Mouse (Mus musculus) c-Kit-negative CD71-positive TER-119-positive erythroid progenitor cells, embryonic 14.5 days (primary cell): ENCODE data around the gene Hist1h3f.

Source experiments
- DNase-seq: peaks from one replicate; pipeline ENCODE4 v3.0.0-alpha.2; 2013; ENCODE audit warnings: low read depth, low spot score

Gene Hist1h3f

DNA sequence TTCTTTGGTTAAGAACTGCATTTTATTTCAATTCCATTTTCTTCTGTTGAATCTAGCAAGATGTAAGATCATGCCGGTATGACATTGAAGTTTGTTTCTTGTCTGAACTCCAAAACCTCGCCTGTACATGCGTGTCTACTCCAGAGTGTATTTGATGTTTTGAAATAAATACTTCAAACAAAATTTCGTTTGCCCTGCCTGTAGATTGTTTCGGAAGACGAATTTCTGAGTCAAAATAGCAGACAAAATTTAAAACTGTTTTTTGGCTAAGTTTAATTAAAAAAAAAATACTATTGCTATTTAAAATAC, 25.6 kb upstream of the Hist1h3f start:
- no peak for DNase-seq

DNA sequence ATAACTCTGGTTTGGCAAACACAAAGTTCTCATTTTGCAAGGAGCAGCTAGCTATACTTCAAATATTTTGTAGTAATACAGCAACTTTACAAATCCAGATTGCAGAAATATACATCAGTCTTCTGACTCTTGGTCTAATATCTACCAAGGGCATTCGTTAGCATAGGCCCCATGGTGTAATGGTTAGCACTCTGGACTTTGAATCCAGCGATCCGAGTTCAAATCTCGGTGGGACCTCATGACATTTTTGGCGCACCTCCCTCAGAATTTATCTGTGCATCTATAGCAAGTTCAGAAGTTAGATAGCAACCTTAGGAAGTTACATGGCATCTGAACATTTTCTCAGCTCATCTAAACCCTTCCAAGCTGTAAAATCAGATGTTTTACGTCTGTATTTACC, 25.0 kb upstream of the Hist1h3f start:
- DNase-seq: peak; percentile 82

DNA sequence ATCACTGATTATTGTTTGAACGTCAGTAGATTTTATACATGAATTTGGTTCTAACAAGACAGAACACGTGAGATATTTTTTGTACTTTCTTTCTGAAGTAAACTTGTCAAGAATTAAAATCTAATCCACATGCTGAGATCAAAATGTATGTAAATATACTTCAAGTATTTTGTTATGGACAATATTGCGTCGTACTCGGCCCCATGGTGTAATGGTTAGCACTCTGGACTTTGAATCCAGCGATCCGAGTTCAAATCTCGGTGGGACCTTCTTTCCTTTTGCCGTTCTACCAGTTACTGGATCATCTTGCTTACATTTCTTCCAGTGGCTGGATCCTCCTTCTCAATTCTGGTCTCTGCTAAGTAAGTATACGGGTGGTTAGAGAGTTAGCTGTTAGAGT, 24.4 kb upstream of the Hist1h3f start:
- DNase-seq: peak; percentile 75

DNA sequence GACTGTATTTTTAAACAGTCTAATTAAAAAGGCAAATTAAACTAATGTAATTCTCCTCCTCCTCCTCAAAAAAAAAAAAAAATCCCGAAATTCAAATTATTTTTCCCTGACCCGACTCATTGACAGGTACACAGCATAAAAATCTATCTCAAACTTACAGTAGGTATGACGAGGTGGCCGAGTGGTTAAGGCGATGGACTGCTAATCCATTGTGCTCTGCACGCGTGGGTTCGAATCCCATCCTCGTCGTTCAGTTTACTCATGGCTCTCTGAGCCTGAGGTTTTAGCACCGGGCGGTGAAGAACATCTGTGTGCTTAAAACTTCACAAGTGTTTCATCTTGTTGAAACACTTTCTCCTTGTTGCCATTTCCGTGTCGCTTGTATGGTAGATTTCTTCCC, 22.1 kb upstream of the Hist1h3f start:
- peak; percentile 65 for DNase-seq

DNA sequence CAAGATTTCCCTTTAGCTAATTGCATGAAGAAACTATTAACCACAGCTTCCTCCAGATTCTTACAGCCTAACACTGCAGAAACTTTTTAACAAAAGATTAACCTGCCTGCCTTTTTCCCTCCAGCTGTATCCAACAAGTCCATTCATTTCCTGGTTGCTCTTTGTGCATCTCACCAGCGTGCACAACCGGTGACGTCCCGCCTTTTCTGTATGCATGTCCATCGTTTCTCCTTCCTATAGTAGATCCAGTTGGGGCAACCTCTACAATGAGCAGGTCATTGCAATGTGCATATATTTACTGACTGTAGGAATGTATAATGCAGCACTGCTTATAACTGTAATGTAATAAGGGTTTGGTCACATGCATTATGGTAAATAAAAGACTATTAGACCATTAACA, 19.9 kb upstream of the Hist1h3f start:
- no peak for DNase-seq

DNA sequence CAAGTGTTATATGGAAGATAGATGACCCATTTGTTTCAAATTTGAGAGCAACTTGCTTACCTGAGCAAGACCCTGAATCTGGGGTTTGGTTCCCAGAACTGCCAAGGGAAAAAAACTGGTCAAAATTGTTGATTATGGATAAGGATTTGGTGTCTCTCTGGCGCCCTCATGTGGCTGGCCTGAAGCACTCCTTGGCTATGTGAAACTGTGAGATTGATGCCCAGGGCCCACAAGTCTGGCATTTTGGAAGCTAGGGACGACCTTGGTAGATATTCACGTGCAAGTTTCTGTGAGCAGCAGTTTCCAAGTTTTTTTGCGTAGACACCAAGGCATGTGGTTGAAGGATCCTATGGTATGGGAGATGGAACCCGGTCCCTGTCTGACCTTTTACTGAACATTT, 19.2 kb upstream of the Hist1h3f start:
- peak; percentile 81 for DNase-seq

DNA sequence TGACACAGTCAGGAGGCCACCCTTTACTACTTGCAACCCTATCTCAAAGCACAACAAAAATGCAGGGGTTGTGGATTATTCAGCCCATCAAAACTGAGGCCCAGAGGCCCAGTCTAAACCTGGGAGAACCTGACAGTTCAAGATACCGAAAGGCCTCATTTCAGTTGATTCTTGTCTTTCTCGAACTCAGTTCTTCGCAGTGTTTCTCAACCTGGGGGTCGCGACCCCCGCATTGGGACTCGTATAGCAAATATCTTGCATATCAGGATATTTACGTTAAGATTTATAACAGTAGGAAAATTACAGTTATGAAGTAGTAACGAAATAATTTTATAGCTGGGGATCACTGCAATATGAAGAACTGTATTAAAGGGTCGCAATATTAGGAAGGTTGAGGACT, 18.0 kb upstream of the Hist1h3f start:
- no peak for DNase-seq

DNA sequence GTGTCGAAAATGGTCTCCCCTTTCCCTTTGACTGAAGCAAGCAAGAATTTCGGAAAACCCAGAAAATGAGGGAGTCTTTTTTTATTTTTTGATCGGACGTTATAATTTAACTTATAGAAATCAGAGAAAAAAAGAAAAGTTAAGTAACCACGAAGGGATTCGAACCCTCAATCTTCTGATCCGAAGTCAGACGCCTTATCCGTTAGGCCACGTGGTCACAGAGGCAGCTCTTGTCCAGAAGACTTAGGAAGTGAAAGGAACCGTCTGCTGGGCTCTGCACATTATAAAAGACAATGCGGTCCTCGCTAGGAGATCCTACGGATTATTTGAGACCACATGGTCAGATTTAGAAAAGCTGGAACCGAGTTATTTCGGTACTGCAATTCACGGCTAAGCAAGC, 17.5 kb upstream of the Hist1h3f start:
- DNase-seq: peak; percentile 81

DNA sequence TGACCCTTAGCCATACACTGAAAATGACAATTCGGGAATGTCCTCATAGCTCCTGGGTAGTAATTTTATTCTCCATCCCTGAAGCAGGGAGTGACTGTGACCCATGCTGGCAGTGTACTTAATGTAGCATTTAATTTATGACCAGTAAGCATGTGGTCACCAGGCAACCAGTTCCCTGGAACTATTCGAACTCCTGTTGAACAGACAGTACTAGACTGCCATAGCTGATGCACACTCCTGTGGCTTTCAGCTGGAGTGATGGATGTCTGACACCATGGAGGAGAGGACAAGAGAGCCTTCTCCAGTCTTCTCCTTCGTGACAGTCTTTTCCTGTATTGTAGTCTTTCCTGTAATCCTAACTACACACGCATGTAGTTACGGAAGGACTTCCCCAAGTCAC, 14.8 kb upstream of the Hist1h3f start:
- DNase-seq: no peak

DNA sequence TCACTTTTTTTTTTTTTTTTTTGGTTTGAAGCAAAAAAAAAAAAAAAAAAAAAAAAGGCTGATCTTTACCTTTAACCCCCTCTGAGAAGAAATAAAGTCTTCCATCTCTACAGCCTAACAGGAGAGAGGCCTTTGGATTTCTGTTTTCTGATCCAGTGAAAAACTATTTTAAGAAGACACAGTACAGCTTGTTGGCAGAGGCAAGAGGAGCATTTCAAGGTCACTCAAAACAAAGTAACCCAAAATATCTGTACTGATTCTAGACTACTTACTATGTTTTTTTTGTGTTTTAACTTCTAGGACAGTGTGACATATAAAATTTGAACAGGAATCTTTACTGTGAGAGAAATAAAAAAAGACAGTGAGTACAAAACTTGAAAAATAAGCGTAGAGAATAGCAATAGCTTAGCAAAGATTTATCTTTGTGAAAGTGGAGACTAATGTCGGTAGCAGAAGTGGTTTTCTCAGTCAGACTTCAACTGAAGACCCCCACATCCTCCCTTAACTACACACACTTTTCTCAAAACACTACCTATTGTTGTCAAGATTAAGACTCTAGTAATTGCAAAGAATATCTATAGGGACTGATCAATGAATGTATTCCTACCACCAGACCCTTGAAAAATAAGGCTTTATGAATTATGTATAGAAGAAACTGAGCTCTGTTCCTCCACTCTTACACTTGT, 14.2 kb upstream of the Hist1h3f start:
- no peak for DNase-seq

DNA sequence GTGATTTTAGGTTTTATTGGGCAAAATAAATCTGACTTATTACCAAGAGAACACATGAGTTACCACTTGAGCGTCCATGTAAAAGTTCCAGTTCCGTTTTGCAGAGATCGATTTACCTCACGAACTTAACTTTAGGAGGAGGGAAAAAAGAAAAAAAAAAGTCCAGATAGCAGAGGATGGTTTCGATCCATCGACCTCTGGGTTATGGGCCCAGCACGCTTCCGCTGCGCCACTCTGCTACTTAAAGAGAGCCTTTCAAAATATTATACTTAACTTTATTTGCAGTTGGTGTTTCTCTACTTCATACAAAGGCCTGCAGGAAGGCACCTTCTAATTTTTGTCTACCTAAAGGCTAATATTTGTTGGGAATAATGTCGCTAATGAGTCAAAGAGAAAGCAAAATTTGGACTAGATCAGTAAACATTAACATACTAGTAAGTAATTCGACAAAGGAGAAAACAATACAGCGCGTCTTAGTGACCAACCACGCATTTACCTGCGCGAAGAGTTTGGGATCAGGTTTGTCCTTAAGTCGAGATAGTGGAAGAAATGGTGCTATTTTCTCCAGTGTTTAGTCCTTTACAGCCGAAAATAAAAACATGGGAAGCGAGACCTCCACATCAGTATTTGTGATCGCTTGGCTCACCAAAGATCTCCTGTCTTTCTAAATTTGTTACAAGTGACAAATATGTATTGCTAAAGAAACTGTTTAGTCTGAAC, 13.5 kb upstream of the Hist1h3f start:
- DNase-seq: peak; percentile 70

DNA sequence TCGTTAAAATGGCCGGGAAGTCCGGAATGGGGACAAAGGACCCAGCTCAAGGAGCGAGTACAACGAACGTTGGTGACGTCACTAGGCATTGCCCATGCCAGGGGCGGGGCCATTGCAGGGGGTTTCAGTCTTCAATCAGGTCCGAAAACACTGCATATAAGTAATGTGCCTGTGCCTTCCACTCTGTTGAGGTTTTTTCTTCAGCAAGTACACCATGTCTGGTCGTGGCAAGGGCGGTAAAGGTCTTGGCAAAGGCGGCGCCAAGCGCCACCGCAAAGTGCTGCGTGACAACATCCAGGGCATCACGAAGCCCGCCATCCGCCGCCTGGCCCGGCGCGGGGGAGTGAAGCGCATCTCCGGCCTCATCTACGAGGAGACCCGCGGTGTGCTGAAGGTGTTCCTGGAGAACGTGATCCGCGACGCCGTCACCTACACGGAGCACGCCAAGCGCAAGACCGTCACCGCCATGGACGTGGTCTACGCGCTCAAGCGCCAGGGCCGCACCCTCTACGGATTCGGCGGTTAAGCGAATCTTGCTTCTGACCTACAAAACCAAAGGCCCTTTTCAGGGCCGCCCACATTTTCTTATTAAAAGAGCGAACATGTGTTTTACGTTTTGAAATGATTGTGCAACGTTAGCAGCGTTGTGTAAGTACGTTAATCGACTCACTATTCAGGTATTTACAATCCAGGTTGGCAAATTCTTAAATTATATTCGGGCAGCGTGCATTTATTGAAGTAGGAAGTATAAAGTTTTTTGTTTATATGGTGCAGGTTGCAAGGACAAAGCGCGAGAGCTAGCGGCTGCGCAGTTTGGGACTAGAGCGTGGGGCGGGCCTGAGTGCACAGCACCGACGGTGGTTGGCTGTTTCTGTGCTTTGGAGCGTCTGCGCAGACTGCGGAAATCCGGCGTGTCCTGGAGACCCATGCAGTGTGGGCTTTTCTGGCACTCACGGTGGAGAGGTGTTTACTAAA, 12.7 kb upstream of the Hist1h3f start, which contains the start of gene Hist1h4h:
Gene Hist1h4h (plus strand): TSS at position 150 of the 975 bp plus-strand sequence.
- DNase-seq: peak; percentile 94

DNA sequence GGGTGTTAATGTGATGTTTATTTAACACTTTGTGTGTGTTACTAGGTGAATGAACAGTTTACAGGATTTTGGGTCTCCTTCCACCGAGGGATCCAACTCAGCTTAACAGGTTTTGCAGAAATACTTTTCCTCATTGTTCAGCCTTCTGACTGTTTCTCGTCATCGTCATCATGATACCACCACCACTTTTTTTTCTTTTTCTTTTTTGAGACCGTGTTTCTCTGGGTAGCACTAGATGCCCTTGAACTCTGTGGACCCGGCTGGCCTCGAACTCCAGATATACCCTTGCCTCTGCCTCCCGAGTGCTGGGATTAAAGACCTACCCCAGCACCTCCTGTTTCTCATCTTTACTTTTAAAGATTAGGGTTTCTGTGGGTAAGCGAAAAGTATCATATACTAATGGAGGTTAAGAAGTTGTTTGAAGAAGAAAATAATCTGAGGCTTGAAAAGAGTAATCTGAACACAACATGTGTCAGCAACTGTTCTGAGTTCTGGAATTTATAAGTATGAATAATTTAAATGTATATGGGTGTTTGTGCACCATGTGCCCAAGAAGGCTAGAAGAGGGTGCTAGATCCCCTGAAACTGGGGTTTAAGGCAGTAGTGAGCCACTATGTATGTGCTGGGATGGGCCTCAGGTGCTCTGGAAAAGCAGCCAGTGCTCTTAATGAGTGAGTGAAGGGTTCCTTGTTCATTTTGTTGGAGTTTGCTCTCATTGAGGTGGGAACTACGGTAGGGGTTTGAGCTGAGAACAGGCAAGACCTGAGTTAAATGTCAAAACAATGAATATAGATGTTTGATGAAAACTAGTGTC, 11.4 kb upstream of the Hist1h3f start:
- no peak for DNase-seq

DNA sequence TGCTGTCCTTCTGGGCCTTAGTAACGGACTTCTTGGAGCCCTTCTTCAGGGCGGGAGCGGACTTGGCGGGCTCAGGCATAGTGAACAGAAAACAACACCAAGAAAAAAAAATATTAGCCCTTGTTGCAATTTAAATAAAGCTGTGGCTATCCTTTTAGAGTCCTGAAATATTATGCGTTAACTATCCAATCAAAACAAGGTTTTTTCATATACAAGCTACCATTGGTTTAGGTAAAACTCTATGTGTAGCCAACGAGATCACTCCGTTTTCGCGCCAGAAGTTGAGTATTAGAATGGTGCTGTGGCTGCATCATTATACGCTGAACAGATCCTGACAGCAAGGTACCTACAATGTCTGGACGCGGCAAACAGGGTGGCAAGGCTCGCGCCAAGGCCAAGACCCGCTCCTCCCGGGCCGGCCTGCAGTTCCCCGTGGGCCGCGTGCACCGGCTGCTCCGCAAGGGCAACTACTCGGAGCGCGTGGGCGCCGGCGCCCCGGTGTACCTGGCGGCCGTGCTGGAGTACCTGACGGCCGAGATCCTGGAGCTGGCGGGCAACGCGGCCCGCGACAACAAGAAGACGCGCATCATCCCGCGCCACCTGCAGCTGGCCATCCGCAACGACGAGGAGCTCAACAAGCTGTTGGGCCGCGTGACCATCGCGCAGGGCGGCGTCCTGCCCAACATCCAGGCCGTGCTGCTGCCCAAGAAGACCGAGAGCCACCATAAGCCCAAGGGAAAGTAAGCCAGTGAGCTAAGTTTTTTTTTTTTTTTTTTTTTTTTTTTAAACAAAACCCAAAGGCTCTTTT, 10.1 kb upstream of the Hist1h3f start, which contains the start of gene Hist1h2af:
Gene Hist1h2af (plus strand): TSS at position 347 of the 808 bp plus-strand sequence.
- DNase-seq: peak; percentile 87

DNA sequence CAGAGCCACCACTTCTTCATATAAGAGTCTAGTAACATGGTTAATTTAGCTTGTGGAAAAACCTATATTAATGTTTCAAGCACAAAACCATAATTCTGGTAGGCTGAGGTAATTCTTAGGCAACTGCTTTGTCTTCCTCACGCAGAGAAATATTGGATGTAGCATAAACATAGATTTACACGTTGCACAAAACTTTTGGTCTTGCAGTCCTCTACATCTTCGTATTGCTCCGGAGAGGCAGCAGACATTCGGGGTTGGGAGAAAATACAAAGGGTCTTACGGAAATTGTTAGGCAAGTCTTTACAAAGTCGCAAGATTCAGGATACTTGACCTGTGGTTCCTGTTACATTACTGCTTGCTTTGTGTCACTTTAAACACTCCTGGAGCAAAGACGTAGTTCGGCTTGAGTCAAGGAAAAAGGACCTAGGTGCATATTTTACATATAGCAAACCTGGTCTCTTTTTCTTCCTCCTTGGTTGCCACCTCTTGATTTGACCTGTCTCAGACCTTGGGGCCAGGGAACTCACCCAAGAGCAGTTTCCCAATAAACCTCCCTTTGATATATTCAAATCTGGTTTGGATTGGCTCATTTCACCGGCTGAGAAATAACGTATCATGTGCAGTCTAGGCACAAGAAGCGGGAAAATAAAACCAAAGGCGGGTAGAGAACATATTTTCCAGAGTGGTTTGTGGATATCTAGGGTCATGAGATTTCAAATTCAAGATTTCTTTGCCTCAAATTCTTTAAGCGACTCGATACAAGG, 9.3 kb upstream of the Hist1h3f start:
- no peak for DNase-seq

DNA sequence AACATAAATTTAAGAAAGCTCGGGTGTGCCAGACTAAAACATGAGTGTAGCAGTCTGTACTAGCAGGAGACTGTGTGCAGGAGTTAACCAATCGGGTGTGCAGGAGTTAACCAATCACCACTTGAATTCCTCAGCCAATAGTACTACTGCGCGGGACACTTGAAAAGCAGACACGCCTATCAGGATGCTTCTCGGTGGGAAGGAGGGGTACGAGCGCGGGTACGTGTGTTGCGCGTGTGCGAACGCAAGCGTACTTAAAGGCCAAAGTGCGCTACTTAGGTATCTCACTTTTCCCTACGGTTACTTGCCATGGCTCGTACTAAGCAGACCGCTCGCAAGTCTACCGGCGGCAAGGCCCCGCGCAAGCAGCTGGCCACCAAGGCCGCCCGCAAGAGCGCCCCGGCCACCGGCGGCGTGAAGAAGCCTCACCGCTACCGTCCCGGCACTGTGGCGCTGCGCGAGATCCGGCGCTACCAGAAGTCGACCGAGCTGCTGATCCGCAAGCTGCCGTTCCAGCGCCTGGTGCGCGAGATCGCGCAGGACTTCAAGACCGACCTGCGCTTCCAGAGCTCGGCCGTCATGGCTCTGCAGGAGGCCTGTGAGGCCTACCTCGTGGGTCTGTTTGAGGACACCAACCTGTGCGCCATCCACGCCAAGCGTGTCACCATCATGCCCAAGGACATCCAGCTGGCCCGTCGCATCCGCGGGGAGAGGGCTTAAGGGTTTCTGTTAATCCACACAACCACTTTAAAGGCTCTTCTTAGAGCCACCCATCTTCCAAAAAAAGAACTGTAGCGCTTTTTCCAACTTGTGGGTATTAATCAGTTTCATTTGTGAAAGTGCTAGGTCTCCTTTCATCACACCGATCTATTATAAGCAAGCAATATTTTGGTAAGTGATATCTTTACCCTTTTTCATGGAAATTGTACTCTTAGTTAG, 8.4 kb upstream of the Hist1h3f start, which contains the start of gene Hist1h3g:
Gene Hist1h3g (plus strand): TSS at position 286 of the 939 bp plus-strand sequence.
- peak; percentile 94 for DNase-seq

DNA sequence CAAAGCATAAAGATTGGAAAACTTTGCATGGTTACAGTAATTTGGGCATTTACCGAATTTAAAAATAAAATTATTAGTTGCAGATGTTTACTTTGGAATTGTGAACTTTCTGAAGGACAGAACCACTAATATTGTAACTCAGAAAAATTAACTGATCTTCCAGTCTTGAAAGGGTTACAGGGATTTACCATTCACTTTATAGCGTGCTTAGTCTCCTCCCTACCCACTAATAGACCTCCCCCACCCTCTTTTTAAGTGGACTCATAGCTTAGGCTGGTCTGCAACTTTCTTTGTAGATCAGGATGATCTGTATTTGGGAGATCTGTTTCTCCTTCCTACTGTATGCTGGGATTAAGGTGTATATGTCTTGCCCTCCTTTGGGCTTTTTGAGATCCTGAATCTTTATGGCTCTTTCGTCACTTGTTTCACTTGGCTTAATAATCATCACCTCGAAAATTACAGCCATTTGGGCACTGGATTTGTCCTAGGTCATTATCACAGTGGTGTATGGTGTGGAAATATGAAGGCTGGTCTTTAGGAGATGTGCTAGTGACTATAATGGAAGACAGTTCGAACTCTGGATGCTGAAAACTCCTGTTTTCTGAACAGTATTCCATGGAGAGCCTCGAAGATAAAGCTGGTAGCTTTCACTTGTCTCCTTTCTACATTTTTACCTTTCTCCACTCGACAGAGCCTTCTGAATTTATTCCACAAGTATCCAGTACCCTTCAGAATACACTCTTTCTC, 7.6 kb upstream of the Hist1h3f start:
- DNase-seq: no peak
